Mouse (Mus musculus): Measurements from ENCODE around the gene Cic.
"Not testable (repeated sequence)": the region's sequence is repeated elsewhere in the genome, so short reads cannot be mapped to it uniquely, and the experiment has no call there.

Cic gene

GRCm38 (mm10) chr7:25244562-25245369 lies 22.7 kb upstream of the Cic start:
- no peak for DNase-seq

- peak; percentile 68 to 81 for DNase-seq
Observed at GRCm38 (mm10) chr7:25246079-25246758, 21.3 kb upstream of the Cic start.

GRCm38 (mm10) chr7:25246759-25247137 lies 20.8 kb upstream of the Cic start:
- no peak for DNase-seq

GRCm38 (mm10) chr7:25247498-25247897 lies 20.0 kb upstream of the Cic start:
- DNase-seq = no peak

GRCm38 (mm10) chr7:25248018-25248647 lies 19.4 kb upstream of the Cic start:
- DNase-seq = peak; percentile 54 to 62

GRCm38 (mm10) chr7:25248846-25249313 lies 18.6 kb upstream of the Cic start:
- DNase-seq = no peak

GRCm38 (mm10) chr7:25249314-25250140 lies 18.0 kb upstream of the Cic start:
- DNase-seq = peak; percentile 77 to 81

GRCm38 (mm10) chr7:25250141-25250972 lies 17.1 kb upstream of the Cic start, which contains the start of gene Erf:
Gene Erf, minus strand, starts transcription at chr7:25250761.
- DNase-seq = peak; percentile 94 to 96

GRCm38 (mm10) chr7:25251071-25251791 lies 16.3 kb upstream of the Cic start:
- DNase-seq = peak; percentile 70 to 72

GRCm38 (mm10) chr7:25251822-25252221 lies 15.7 kb upstream of the Cic start:
- DNase-seq = no peak

GRCm38 (mm10) chr7:25261896-25262295 lies 5.6 kb upstream of the Cic start:
- DNase-seq = peak in 1 of 2 experiments; percentile 0

- peak in 1 of 2 experiments; percentile 0 for DNase-seq
Observed at GRCm38 (mm10) chr7:25263968-25264870, 3.3 kb upstream of the Cic start.

- not testable (repeated sequence) for DNase-seq
Observed at GRCm38 (mm10) chr7:25265743-25266142, 1.8 kb upstream of the Cic start.

GRCm38 (mm10) chr7:25266180-25266962 lies 1.1 kb upstream of the Cic start:
- no peak for DNase-seq

- DNase-seq = peak; percentile 100
Observed at GRCm38 (mm10) chr7:25267751-25268463, 403 bp downstream of the Cic start.

- DNase-seq = no peak
Observed at GRCm38 (mm10) chr7:25268588-25268987, 1.1 kb downstream of the Cic start.

GRCm38 (mm10) chr7:25269029-25269428 lies 1.5 kb downstream of the Cic start:
- no peak for DNase-seq
